Mouse (Mus musculus): ENCODE data around the gene Nol7. TPM values are rescaled to one million over a fixed set of nuclear protein-coding genes. Genes with fewer than 3 reads are reported as not detected.
A peak's percentile ranks its signal among the peaks of the same experiment; 100 is the strongest.

Nol7 gene
- 77.6 and 101 TPM in 2 replicates for polyA plus RNA-seq (2012; rRNA removed)

DNA sequence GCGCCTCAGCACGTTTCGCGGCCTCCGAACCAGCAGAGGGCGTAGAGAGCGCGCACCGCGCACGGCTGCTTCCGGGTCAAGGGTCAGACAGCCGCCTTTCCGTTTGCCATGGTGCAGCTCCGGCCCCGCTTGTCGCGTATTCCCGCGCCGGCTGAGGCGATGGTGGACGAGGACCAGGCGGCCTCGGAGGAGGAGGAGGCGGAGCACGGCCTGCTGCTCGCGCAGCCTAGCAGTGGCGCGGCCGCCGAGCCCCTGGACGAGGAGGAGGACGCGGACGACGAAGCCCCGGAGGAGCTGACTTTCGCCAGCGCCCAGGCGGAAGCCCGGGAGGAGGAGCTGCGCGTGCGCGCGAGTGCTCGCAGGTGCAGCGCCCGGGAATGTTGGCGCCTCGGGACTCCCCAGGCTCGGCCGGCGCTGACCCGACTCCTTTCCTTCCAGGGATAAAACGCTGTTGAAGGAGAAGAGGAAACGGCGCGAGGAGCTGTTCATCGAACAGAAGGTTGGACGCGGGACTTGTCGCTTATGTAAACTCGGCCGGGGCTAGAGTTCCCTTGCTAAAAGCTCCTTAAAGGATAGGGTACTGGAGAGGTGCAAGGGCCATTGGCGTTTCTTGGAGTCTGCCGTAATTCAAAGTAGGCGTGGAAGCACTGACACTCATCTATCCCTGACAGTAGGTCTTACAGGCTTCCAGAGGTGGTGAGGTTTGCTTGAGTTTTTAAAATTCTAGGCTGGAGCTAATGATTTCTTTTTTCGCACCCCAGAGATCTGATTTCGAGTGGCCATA lies at the start of gene Nol7:
Gene Nol7, plus strand, starts transcription at position 94 of the 784 bp plus-strand sequence.
- peak; percentile 82 to 97 for DNase-seq (ENCODE audit: extremely low spot score in 1 of 2, low spot score in 1 of 2)

DNA sequence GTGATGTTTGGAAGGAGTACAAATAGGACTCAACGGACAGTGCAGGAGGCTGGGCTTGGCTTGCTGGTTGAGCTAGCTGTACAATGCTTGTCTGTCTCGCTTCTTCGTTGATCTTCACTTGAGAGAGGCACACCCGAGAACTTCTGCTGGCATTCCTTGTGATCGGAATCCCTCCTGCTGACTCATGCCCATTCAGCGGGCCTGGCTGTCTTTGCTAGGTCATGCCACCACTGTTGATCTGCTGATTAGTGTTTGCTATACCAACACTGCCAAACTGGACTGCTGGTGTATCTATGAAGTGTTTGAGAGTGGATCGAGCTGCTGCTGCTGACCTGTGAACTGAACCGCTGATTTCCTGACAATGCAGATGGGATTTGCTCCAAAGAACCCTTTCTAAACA lies 48.8 kb upstream of the Nol7 start:
- no peak for DNase-seq (ENCODE audit: extremely low spot score in 1 of 2, low spot score in 1 of 2)

DNA sequence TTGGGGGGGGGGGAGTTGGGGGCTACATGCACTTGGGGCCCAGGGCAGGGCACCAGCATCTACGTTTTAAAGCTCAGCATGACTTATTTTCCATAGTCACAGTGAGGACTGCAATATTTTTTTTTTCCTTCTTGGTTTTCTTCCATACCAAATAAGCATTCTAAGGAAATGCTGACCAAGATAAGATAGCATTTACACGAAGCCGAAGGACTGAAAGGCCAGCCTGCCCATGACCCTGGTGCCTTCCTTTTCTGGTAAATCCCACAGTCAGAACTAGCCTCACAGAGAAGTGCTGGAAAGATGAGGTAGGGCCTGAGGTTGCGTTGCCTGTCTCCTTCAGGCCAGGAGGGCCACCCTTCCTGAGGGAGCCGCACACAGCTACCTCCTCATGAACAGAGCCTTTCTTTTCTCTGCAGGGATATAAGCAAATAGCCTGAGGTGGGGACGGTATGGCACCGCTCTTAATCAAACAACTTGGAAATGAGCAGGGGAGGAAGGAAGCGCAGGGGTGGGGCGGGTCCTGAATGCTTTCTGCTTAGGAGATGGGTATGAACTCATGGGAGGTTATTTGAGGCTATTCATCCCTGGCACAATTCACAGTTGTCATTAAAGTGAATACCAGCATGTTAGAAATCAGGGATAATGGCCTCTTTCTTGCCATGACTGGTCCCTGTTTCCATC lies 47.6 kb upstream of the Nol7 start:
- no peak for DNase-seq (ENCODE audit: extremely low spot score in 1 of 2, low spot score in 1 of 2)

DNA sequence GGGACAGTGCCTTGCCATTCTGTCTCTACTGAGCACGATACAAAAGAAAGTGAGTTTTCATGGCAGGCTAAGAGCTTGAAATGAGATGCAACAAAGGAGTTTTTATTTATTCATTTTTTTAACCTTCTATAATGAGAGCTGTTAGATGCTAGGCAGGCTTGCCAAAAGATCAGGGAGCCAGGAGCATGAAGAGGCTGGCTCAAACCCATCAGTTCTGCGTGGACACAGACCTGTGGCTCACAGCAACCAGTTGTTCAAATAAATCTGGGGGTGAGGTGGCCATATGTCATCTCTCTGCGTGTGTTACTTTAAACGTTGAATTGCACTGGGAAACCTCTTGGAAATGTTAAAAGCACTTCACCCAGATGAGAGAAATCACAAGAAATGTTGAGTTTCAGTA lies 44.8 kb upstream of the Nol7 start:
- DNase-seq (ENCODE audit: extremely low spot score in 1 of 2, low spot score in 1 of 2) = no peak

DNA sequence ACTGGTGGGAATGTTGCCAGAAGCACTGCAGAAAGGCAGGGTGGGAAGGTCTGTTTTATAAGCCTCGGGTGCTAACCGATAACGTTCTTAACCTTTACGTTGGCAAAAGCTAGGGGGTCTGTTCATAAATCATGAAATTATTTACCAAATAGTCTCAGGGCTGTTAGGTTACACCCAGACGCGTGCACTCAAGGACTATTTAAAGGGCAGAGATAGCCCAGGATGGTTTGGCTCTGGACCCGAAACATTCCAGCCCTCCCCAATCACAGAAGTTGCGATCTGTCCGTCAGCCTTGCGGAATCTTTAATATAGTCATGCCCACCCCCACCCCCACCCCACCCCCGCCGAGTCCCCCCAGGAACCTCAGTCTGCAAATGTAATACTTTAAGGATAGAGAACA lies 43.8 kb upstream of the Nol7 start:
- no peak for DNase-seq (ENCODE audit: extremely low spot score in 1 of 2, low spot score in 1 of 2)

DNA sequence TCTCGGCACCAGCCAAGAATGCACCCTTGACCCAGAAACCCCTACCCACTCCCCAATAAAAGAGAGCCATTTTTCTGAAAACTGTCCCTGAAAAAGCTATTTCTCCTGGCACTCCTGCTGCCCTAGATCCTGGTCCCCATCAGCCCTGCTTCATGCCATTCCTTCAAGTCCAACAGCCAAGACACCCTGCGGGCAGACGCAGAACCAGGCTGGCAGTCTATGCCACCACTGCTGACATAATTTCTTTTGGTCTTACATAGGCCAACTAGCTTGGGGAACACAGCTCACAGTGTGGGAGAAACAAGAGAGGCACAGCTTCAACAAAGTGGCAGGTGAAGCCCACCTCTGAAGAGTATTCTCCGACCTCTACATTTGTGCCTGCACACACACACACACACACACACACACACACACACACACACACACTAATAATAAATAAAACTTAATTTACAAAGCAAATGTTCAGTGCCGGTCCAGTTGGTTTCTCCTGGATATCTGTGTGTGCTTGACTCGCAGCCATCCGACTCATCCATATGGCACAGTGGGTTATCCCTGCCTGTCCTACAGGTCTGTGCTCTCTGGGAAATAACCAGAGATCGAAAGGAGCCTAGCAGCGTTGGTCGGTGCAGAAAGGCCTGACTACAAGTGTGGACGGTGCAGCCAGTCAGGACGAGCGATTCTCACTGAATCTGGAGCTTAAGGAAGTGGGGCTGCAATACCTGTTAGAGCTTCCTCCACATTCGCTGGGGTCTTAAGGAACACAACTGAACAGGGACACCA lies 41.7 kb upstream of the Nol7 start:
- DNase-seq (ENCODE audit: extremely low spot score in 1 of 2, low spot score in 1 of 2) = no peak

DNA sequence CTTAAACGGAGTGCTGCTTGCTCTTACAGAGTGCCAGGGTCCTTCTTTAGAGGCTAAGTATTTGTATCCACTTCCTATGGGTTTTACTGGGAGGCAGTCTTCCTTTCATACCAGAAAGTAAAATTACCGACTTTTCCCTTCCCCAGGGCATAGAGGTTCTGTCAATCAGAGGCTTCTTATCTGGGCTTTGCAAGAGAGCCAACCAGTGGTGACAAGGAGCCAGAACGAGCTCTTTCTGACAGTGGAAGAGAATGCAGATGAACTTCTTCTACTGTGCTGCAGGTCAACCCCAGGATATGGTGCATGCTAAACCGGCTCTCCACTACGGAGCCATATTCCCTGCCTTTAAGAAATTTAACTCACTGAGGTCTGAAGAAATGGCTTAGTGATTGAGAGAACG lies 37.7 kb upstream of the Nol7 start:
- DNase-seq (ENCODE audit: extremely low spot score in 1 of 2, low spot score in 1 of 2) = no peak

DNA sequence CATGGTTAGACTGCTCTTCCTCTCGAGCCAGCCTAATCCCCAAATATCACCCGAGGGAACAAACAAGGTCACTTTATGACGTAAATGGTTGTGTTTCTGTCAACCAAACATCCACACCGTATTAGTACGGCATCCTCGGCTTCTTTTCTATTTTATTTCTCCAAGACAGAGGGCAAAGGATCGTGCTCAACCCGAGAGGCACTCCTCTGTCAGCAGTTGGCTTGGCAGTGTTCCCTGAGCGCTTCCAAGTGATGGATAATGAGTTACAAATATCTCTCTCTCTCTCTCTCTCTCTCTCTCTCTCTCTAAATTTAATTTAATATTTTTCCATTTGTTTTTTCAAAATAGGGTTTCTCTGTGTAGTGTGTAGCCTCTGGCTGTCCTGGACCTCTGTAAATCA lies 35.8 kb upstream of the Nol7 start:
- DNase-seq (ENCODE audit: extremely low spot score in 1 of 2, low spot score in 1 of 2) = no peak

DNA sequence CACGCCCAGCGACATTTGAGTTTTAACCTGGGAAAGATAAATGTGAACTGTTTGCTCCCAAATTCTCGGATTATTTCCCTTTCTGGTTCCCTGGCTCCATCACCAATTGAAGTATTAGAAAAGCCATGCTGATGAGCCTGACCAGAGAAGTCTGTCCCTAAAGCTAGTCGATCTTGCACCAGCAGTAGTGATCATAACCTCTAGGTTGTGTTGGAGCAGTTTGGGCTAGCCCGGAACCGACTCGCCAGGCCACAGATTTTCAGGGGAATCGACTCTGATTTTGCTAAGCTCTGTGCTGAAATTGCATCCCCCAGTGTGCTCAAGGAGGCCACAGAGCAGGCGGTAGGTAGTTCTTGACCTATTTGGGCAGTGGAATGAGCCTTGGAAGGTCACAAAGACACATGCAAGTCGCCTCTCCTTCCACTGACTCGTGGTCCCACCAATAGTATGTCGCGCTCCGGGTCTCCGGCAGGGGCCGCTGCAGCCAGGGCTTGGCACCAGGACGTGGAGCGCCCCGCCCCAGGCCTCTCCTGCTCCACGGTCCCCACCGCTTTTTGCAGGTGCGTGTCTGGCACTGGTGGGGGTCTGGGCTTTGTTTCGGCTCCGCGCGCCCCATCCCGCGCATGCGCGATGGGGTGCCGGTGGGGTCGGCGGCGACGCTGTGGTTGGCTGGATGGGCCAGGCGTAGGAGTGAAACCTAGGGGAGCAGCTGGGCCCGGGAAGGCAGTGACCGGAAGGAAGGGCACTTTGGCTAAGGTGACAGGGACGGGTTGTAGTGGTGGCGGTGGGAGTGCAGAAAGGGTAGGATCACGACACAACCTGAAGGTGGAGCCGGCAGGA lies 33.0 kb upstream of the Nol7 start, which contains the start of gene Sirt5:
Gene Sirt5, plus strand, starts transcription at position 512 of the 840 bp plus-strand sequence.
- DNase-seq (ENCODE audit: extremely low spot score in 1 of 2, low spot score in 1 of 2) = peak; percentile 51 to 85

DNA sequence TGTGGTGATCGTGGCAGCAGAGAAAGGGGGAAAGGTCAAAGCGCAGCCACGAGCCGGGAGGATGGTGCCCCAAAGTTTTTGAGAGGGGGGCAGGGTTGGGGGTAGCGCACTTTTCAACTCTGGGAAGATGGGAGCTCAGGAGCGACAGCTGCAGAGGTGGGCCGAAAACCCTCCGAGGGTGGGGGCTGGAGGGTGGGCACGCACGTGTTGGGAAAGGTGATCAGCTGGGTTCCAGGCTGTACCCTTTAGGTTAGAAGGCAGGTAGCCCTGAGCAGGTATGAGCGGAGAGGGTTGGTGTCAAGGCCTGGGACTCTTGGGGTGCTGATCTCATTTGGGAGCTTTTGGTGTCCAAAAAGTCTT lies 32.4 kb upstream of the Nol7 start:
- DNase-seq (ENCODE audit: extremely low spot score in 1 of 2, low spot score in 1 of 2) = no peak

DNA sequence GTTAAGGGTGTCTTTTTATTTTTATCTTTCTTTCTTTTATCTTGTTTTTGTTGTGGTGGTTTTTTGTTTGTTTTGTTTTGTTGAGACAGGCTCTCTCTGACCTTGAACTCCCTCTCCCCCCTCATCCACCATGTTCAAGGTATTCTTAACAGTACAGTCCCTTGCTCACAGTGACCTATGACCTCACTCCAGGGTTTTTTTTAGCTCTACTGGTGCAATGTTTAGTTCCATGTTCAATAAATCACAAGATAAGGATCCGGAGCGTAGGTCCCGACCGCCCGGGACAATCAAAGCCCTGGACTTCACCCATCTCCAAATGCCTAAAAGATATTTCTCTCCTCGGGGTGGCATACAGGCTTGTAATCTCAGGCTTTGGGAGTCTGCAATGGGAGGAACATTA lies 28.1 kb upstream of the Nol7 start:
- no peak for DNase-seq (ENCODE audit: extremely low spot score in 1 of 2, low spot score in 1 of 2)

DNA sequence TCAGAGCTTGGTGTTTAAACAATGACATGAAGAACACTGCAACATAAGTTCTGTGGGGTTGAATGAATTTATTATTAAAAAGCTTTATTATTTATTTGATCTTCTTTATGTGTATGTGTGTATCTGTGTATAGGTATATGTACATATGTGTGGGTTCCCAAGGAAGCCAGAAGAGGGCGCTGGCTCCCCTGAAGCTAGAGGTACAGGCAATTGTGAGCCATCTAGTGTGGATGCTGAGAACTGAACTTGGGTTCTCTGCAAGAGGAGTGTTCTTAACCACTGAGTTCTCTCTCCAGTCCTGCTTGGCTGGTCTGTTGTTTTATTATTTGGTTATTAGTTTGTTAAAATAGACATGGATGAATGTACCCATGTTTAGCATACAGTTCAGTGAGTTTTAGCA lies 25.3 kb upstream of the Nol7 start:
- DNase-seq (ENCODE audit: extremely low spot score in 1 of 2, low spot score in 1 of 2) = no peak

DNA sequence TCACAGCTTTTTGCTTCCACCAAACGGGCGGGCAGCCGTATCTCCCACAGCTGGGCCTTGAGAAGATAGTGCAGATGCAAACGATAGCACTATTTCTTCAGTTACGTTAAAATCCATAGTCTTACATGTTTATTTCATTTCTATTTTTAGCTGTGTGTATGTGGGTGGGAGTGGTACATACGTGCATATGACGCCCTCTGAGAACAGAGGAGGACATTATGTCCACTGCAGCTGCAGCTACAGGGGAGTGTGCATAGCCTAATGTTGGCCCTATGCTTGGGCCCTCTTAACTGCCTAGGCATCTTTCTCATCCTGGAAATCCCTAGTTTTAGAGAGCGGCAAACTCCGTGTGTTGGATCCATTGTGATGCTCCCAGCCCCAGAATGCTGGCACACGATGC lies 24.0 kb upstream of the Nol7 start:
- DNase-seq (ENCODE audit: extremely low spot score in 1 of 2, low spot score in 1 of 2) = no peak

DNA sequence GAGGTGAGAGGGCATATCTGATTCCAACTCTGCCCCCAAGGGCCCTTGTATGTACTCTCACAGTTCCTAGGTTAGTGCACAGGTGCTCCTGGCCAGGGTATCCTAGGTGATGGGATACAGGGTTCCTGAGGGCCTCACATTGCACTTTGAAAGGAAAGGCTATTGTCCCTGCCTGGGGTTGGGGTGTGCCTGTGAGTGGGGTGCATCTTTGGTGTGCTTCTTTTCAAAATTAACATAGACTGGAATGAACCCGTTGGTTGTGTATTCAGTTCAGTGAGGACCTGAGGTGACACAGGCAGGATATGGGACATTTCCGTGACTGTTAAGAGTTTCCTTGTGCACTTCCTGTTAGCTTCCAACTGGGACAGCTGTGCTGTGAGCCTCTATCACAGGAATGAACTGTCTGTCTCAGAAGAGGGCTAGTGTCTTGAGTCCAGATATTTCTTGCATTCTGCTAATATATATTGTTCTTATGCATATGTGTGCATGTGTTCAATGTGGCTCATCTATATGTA lies 23.2 kb upstream of the Nol7 start:
- no peak for DNase-seq (ENCODE audit: extremely low spot score in 1 of 2, low spot score in 1 of 2)

DNA sequence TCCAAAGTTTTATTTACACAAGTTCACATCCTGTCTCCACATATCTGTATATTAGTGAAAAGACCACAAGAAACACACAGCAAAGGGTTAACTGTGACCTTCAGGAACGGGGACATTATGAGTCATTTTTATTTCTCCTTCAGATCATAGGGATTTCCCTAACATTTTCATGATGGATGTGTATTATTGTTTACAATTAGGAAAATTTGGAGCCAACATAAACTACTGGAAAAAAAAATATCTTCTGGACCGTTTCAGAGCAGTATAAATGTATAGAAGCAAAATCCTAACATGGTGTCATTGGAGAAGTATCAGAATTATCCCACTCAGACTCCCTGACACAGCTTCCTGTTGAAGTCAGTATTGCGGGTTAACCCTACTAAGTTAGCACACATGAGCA lies 18.2 kb upstream of the Nol7 start:
- DNase-seq (ENCODE audit: extremely low spot score in 1 of 2, low spot score in 1 of 2) = no peak

DNA sequence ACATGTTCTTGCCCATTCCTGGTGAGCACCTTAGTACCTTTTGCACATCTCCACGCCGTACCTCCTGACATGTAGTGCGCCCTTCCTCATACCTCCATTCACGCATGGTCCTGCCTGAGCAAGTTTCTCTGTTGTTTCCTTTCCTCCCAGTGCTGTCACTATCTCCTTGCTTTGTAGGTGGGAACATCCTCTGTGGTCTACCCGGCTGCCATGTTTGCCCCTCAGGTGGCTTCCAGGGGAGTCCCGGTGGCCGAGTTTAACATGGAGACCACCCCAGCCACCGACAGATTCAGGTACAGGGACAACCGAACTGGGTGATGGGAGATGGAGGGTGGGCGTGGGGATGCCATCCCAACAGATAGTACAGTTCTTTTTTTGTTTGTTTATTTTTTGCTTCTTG lies 12.9 kb upstream of the Nol7 start:
- DNase-seq (ENCODE audit: extremely low spot score in 1 of 2, low spot score in 1 of 2) = no peak

DNA sequence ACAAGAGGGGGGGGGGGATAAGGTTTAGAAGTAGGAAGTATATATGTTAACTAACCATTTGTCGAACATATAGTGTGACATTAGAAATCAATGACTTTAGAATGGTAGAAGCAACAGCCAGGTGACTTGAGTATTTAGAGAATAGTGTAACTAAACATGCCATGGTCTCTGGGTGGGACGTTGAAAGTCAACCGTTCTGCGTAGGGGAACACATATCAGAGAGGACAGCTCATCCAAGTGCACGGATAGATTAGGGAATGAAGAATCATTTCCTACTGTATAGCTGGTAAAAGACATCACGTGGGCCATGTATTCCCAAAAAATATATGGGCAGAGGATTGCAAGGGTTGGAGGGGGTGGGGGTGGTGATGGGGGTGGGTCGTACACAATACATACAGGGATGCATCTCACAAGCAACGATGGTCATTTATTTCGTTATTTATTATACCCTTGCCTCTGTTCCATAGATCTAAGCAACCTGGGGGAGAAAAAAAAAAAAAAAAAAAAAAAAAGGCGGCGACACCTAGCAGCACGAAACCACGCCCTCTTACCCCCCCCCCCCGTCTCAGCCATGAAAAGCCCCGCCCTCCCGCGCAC lies 392 bp upstream of the Nol7 start:
- peak in 1 of 2 experiments; percentile 22 for DNase-seq (ENCODE audit: extremely low spot score in 1 of 2, low spot score in 1 of 2)

DNA sequence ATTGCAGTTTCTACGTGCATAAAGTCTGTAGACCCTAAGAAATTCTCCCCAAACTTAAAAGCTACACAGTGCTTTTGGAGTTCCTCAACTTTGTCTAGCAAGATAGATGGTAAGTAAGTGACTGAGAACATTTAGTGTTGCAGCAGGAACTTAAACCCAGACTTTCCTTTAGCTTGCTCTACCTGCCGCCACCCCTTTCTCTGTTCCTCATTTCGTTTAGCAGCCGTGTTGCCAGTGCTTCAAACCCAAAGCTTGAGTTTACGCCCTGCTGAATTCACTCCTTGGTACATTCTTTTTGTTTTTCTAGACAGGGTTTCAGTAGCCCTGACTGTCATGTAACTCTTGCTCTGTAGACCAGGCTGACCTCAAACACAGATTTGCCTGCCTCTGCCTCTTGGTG lies 1.4 kb downstream of the Nol7 start:
- DNase-seq (ENCODE audit: extremely low spot score in 1 of 2, low spot score in 1 of 2) = no peak

DNA sequence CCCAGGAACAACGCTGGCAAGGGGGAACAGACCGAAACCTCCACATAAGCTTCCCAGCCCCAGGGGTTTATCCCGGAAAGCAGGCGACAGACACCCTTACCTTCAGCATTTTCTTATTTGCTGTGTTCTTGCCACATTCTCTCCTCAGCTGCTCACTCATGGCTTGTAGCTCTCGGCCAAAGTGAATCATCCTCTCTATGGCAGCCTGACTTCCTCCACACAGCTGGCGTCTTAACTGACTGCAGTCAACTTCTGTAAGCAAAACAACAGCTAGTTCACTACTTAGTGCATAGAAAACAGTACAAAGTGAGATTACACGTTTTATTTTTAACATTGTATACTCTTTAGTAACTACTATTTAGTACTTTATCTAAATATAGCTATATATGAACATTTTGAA lies 14.1 kb downstream of the Nol7 start:
- DNase-seq (ENCODE audit: extremely low spot score in 1 of 2, low spot score in 1 of 2) = peak in 1 of 2 experiments; percentile 38

DNA sequence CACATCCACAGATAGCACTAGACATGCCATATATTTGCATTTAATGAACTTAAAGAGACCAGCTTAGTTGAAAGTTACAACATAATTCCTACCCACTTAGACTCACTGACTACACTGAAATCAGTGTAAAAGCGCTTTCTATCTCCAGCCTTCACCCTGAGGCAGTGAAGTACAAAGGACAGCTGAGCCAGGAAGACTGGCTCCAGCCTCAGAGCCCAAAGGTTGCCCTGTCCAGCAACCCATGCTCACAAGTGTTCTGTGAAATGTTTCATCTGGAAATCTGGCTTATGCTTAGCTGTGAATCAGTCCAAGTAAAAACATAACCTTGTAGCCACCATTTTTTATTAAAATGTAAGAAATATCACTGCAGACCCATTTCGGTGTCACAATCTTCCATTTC lies 15.4 kb downstream of the Nol7 start:
- DNase-seq (ENCODE audit: extremely low spot score in 1 of 2, low spot score in 1 of 2) = no peak
